Mouse (Mus musculus): ENCODE results near the gene Tmem240. TPM values are rescaled to one million over a fixed set of nuclear protein-coding genes. Genes with fewer than 3 reads are reported as not detected.
A peak's percentile ranks its signal among the peaks of the same experiment; 100 is the strongest.
"Not testable (repeated sequence)": the region's sequence is repeated elsewhere in the genome, so short reads cannot be mapped to it uniquely, and the experiment has no call there.

Tmem240 gene
- polyA plus RNA-seq, 1 experiment from 2014 or later, result 2.4 TPM

- H3K36me3 ChIP-seq (ENCODE audit: poor library complexity, severe bottlenecking), result no peaks in the 10 kb centered on the region
- H3K4me2 ChIP-seq, result peak overlapping the region; percentile 65
- ATAC-seq, result no peak
- 56% methylated on average over 9 of the region's 9 CpGs for WGBS
- peak overlapping the region; percentile 36; the same call in 1 of the 2 replicates for H3K4me3 ChIP-seq
- H3K27me3 ChIP-seq, result peaks cover 49% of the 10 kb centered on the region
- no peaks in the 10 kb centered on the region for H3K9me3 ChIP-seq (replicated peaks)
- peaks cover 23% of the 10 kb centered on the region for H3K4me1 ChIP-seq
- H3K9ac ChIP-seq, result peak overlapping the region; percentile 50; the same call in 1 of the 2 replicates
- no peak overlapping the region for H3K27ac ChIP-seq
These were observed 40.6 kb downstream of the Tmem240 start for GRCm38 (mm10) chr4:155774971-155775740.

GRCm38 (mm10) chr4:155775855-155776254, 41.3 kb downstream of the Tmem240 start:
- H3K4me1 ChIP-seq, result peaks cover 16% of the 10 kb centered on the region
- H3K27ac ChIP-seq, result no peak overlapping the region
- 83% methylated on average over 3 of the region's 3 CpGs for WGBS
- peaks cover 49% of the 10 kb centered on the region for H3K27me3 ChIP-seq
- H3K4me2 ChIP-seq, result no peak overlapping the region
- H3K36me3 ChIP-seq (ENCODE audit: poor library complexity, severe bottlenecking), result no peaks in the 10 kb centered on the region
- no peak overlapping the region for H3K4me3 ChIP-seq
- no peak overlapping the region for H3K9ac ChIP-seq
- no peak for ATAC-seq
- no peaks in the 10 kb centered on the region for H3K9me3 ChIP-seq (replicated peaks)

GRCm38 (mm10) chr4:155776704-155777335, 42.2 kb downstream of the Tmem240 start:
- Histone ChIP-seq H3K9me3 (replicated peaks) (no peaks in the 10 kb centered on the region), H3K9ac (no peak overlapping the region), H3K27me3 (peaks cover 40% of the 10 kb centered on the region), H3K36me3 (ENCODE audit: poor library complexity, severe bottlenecking) (no peaks in the 10 kb centered on the region), H3K27ac (peak overlapping the region; percentile 25), H3K4me1 (peaks cover 16% of the 10 kb centered on the region), H3K4me2 (no peak overlapping the region), H3K4me3 (no peak overlapping the region)
- WGBS, result 70% methylated on average over 2 of the region's 2 CpGs
- no peak for ATAC-seq

- H3K9ac ChIP-seq, result no peak overlapping the region
- H3K4me3 ChIP-seq, result no peak overlapping the region
- no peaks in the 10 kb centered on the region for H3K9me3 ChIP-seq (replicated peaks)
- H3K4me2 ChIP-seq, result no peak overlapping the region
- peaks cover 30% of the 10 kb centered on the region for H3K27me3 ChIP-seq
- WGBS, result 90% methylated on average over 2 of the region's 2 CpGs
- no peaks in the 10 kb centered on the region for H3K36me3 ChIP-seq (ENCODE audit: poor library complexity, severe bottlenecking)
- peaks cover 16% of the 10 kb centered on the region for H3K4me1 ChIP-seq
- H3K27ac ChIP-seq, result no peak overlapping the region
- no peak for ATAC-seq
These were observed 43.2 kb downstream of the Tmem240 start for GRCm38 (mm10) chr4:155777816-155778215.

GRCm38 (mm10) chr4:155779498-155779897, 44.9 kb downstream of the Tmem240 start:
- no peaks in the 10 kb centered on the region for H3K36me3 ChIP-seq (ENCODE audit: poor library complexity, severe bottlenecking)
- no peak for ATAC-seq
- H3K9me3 ChIP-seq (replicated peaks), result no peaks in the 10 kb centered on the region
- H3K4me3 ChIP-seq, result no peak overlapping the region
- H3K27ac ChIP-seq, result no peak overlapping the region
- H3K4me2 ChIP-seq, result no peak overlapping the region
- H3K4me1 ChIP-seq, result peaks cover 16% of the 10 kb centered on the region
- no peak overlapping the region for H3K9ac ChIP-seq
- WGBS, result 85% methylated on average over 4 of the region's 4 CpGs
- H3K27me3 ChIP-seq, result peaks cover 18% of the 10 kb centered on the region

GRCm38 (mm10) chr4:155780895-155781294, 46.3 kb downstream of the Tmem240 start:
- Histone ChIP-seq H3K27me3 (peaks cover 8% of the 10 kb centered on the region; the same call in 1 of the 2 replicates), H3K4me2 (no peak overlapping the region), H3K36me3 (ENCODE audit: poor library complexity, severe bottlenecking) (no peaks in the 10 kb centered on the region), H3K27ac (no peak overlapping the region), H3K4me3 (no peak overlapping the region), H3K9me3 (replicated peaks) (no peaks in the 10 kb centered on the region), H3K9ac (no peak overlapping the region), H3K4me1 (peaks cover 15% of the 10 kb centered on the region)
- no peak for ATAC-seq
- 45% methylated on average over 6 of the region's 6 CpGs for WGBS

GRCm38 (mm10) chr4:155783486-155784080, 49.0 kb downstream of the Tmem240 start:
- H3K9ac ChIP-seq, result peak overlapping the region; percentile 84
- no peak overlapping the region; the same call in 1 of the 2 replicates for H3K27ac ChIP-seq
- H3K36me3 ChIP-seq (ENCODE audit: poor library complexity, severe bottlenecking), result no peaks in the 10 kb centered on the region
- H3K27me3 ChIP-seq, result no peaks in the 10 kb centered on the region
- no peak for ATAC-seq
- H3K9me3 ChIP-seq (replicated peaks), result no peaks in the 10 kb centered on the region
- H3K4me3 ChIP-seq, result peak overlapping the region; percentile 65
- H3K4me1 ChIP-seq, result peaks cover 15% of the 10 kb centered on the region
- H3K4me2 ChIP-seq, result peak overlapping the region; percentile 80
- WGBS, result 42% methylated on average over 16 of the region's 16 CpGs

- Histone ChIP-seq H3K9ac (peak overlapping the region; percentile 84), H3K27me3 (no peaks in the 10 kb centered on the region), H3K4me3 (peak overlapping the region; percentile 65), H3K9me3 (replicated peaks) (no peaks in the 10 kb centered on the region), H3K27ac (peak overlapping the region; percentile 81), H3K4me2 (peak overlapping the region; percentile 80), H3K36me3 (ENCODE audit: poor library complexity, severe bottlenecking) (no peaks in the 10 kb centered on the region), H3K4me1 (peaks cover 15% of the 10 kb centered on the region)
- peak; percentile 92 for ATAC-seq
- under 1% methylated on average over 50 of the region's 52 CpGs for WGBS
These were observed 49.6 kb downstream of the Tmem240 start for GRCm38 (mm10) chr4:155784081-155784701.

GRCm38 (mm10) chr4:155785246-155785645, 50.6 kb downstream of the Tmem240 start:
- Histone ChIP-seq H3K4me1 (peaks cover 15% of the 10 kb centered on the region), H3K4me3 (no peak overlapping the region), H3K27ac (no peak overlapping the region), H3K27me3 (no peaks in the 10 kb centered on the region), H3K36me3 (ENCODE audit: poor library complexity, severe bottlenecking) (no peaks in the 10 kb centered on the region), H3K9ac (no peak overlapping the region), H3K4me2 (no peak overlapping the region), H3K9me3 (replicated peaks) (no peaks in the 10 kb centered on the region)
- WGBS, result 81% methylated on average over 10 of the region's 10 CpGs
- no peak for ATAC-seq

- ATAC-seq, result no peak
- Histone ChIP-seq H3K9me3 (replicated peaks) (no peaks in the 10 kb centered on the region), H3K9ac (peak within 1 kb of the TSS; percentile 84; the same call in 1 of the 2 replicates), H3K4me2 (peak within 1 kb of the TSS; percentile 80), H3K27me3 (no peaks in the 10 kb centered on the region), H3K36me3 (ENCODE audit: poor library complexity, severe bottlenecking) (no peaks in the 10 kb centered on the region), H3K27ac (no peak within 1 kb of the TSS), H3K4me3 (peak within 1 kb of the TSS; percentile 65), H3K4me1 (peaks cover 15% of the 10 kb centered on the region)
- WGBS, result 64% methylated on average over 5 of the region's 5 CpGs
These were observed 51.2 kb downstream of the Tmem240 start, which contains the start of gene Tmem88b for GRCm38 (mm10) chr4:155785819-155786218. Gene Tmem88b, minus strand, starts transcription at chr4:155785874.

- WGBS, result 79% methylated on average over 3 of the region's 3 CpGs
- Histone ChIP-seq H3K4me2 (no peak overlapping the region), H3K27ac (no peak overlapping the region), H3K27me3 (peaks cover 10% of the 10 kb centered on the region), H3K4me3 (no peak overlapping the region), H3K9me3 (replicated peaks) (no peaks in the 10 kb centered on the region), H3K9ac (no peak overlapping the region), H3K4me1 (peaks cover 13% of the 10 kb centered on the region), H3K36me3 (ENCODE audit: poor library complexity, severe bottlenecking) (no peaks in the 10 kb centered on the region)
- no peak for ATAC-seq
These were observed 53.7 kb downstream of the Tmem240 start for GRCm38 (mm10) chr4:155788300-155788699.

- ATAC-seq; H3K4me3 ChIP-seq; H3K36me3 ChIP-seq (ENCODE audit: poor library complexity, severe bottlenecking); H3K4me1 ChIP-seq; H3K4me2 ChIP-seq; H3K27ac ChIP-seq; H3K9me3 ChIP-seq (replicated peaks); H3K9ac ChIP-seq: not testable (repeated sequence)
- 86% methylated on average over 4 of the region's 4 CpGs for WGBS
- peaks cover 10% of the 10 kb centered on the region for H3K27me3 ChIP-seq
These were observed 54.2 kb downstream of the Tmem240 start for GRCm38 (mm10) chr4:155788833-155789232.

All from forebrain, embryonic 13.5 days (tissue).